10 mouse cellular contexts compared by ENCODE assay signal in the genomic region with DNA sequence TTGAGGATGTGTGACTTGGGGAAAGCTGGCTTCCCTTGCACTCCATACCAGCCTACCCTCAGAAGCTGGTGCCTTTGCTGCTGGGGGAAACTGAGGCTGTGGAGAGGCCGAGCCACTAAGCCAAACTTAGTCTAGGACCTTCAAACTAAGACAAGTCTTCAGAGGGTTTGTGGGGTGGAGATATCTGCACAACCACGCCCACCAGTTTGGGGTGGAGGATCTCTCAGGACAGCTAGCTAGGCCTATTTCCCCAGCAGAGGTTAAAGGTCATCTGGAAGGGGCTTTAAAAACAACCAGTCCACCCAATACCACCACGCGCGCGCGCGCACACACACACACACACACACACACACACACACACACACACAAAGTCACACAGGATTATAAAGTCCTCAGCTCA. TPM values are rescaled to one million over a fixed set of nuclear protein-coding genes. Genes with fewer than 3 reads are reported as not detected.
DNase-seq lines count a peak whose midpoint lies in the region; ATAC-seq lines count a peak whose summit lies in the region.
"Had no signal": no experiment of that assay in that cellular context is flagged by ENCODE, and none has a peak within 500 bp of the region (broad histone marks: within the 10 kb centered on the region; RNA-seq: fewer than 3 reads in every experiment).

No protein-coding gene starts in this region.

- peaks cover 30% of the 10 kb centered on the region for H3K4me1 ChIP-seq in kidney, embryonic 16.5 days (ENCODE audit: insufficient read depth, low read length)
- H3K4me1 ChIP-seq in embryonic facial prominence, embryonic 13.5 days = peaks cover 75% of the 10 kb centered on the region
- H3K4me1 ChIP-seq in limb, embryonic 11.5 days (ENCODE audit: control insufficient read depth, insufficient read depth, low read length) = peaks cover 47% of the 10 kb centered on the region

- no peak for DNase-seq in kidney, adult 8-10 months
- peak; percentile 51 for DNase-seq in R1 (ENCODE audit: low read depth, low spot score)
- DNase-seq in limb, embryonic 11.5 days (ENCODE audit: low spot score) = no peak
- DNase-seq in layer of hippocampus, postnatal 10 days (ENCODE audit: low spot score in 2 of 2) = no peak
- no peak for DNase-seq in cerebellum, postnatal 10 days
- no peak for DNase-seq in right cerebral cortex, postnatal 36 days (ENCODE audit: low spot score in 2 of 2)
- DNase-seq: gastrocnemius, postnatal 25 days had no signal

- 61% methylated on average over 8 of the region's 8 CpGs for WGBS in kidney, embryonic 16.5 days
- WGBS in embryonic facial prominence, embryonic 13.5 days = 27% methylated on average over 8 of the region's 8 CpGs
- 29% methylated on average over 8 of the region's 8 CpGs for WGBS in limb, embryonic 11.5 days

- no peaks in the 10 kb centered on the region for H3K9me3 ChIP-seq in kidney, embryonic 16.5 days (ENCODE audit: low read length)
- H3K9me3 ChIP-seq in embryonic facial prominence, embryonic 13.5 days = no peaks in the 10 kb centered on the region
- H3K9me3 ChIP-seq in limb, embryonic 11.5 days (ENCODE audit: control insufficient read depth, low read length) = no peaks in the 10 kb centered on the region

- peak overlapping the region; percentile 66 for H3K4me3 ChIP-seq in kidney, embryonic 16.5 days (ENCODE audit: low read length)
- H3K4me3 ChIP-seq in embryonic facial prominence, embryonic 13.5 days = peak overlapping the region; percentile 79
- H3K4me3 ChIP-seq in limb, embryonic 11.5 days (ENCODE audit: low read depth, low read length) = peak overlapping the region; percentile 80

- no peak overlapping the region for H3K27ac ChIP-seq in kidney, embryonic 16.5 days (ENCODE audit: low read length)
- H3K27ac ChIP-seq in embryonic facial prominence, embryonic 13.5 days = peak overlapping the region; percentile 92
- peak overlapping the region; percentile 88; the same call in 1 of the 2 replicates for H3K27ac ChIP-seq in limb, embryonic 11.5 days (replicated peaks; ENCODE audit: low read depth, low read length)
- H3K27ac ChIP-seq: macrophage had no signal

- H3K36me3 ChIP-seq in kidney, embryonic 16.5 days (ENCODE audit: insufficient read depth, low read length) = no peaks in the 10 kb centered on the region
- no peaks in the 10 kb centered on the region for H3K36me3 ChIP-seq in embryonic facial prominence, embryonic 13.5 days
- no peaks in the 10 kb centered on the region for H3K36me3 ChIP-seq in limb, embryonic 11.5 days (ENCODE audit: control insufficient read depth, insufficient read depth, low read length)

- no peak for ATAC-seq in kidney, embryonic 16.5 days (ENCODE audit: low FRiP score, low TSS enrichment)
- ATAC-seq in embryonic facial prominence, embryonic 13.5 days (ENCODE audit: insufficient number of reproducible peaks, insufficient read depth, low FRiP score, low TSS enrichment, low read depth) = no peak
- no peak for ATAC-seq in limb, embryonic 11.5 days (ENCODE audit: insufficient number of reproducible peaks, low FRiP score, low TSS enrichment, low read depth)

- H3K9ac ChIP-seq in kidney, embryonic 16.5 days (replicated peaks; ENCODE audit: low read length) = peak overlapping the region; percentile 78
- H3K9ac ChIP-seq in embryonic facial prominence, embryonic 13.5 days = peak overlapping the region; percentile 98
- peak overlapping the region; percentile 94 for H3K9ac ChIP-seq in limb, embryonic 11.5 days (ENCODE audit: low read length)

- peak overlapping the region; percentile 91 for H3K4me2 ChIP-seq in kidney, embryonic 16.5 days (replicated peaks; ENCODE audit: low read depth, low read length)
- peak overlapping the region; percentile 82 for H3K4me2 ChIP-seq in embryonic facial prominence, embryonic 13.5 days
- peak overlapping the region; percentile 87 for H3K4me2 ChIP-seq in limb, embryonic 11.5 days (ENCODE audit: low read depth, severe bottlenecking)

- no peaks in the 10 kb centered on the region; the same call in 1 of the 2 replicates for H3K27me3 ChIP-seq in kidney, embryonic 16.5 days (ENCODE audit: insufficient read depth, low read length)
- H3K27me3 ChIP-seq in embryonic facial prominence, embryonic 13.5 days = peaks cover 5% of the 10 kb centered on the region
- no peaks in the 10 kb centered on the region for H3K27me3 ChIP-seq in limb, embryonic 11.5 days (ENCODE audit: control insufficient read depth, insufficient read depth, low read length)

RNA-seq across cellular contexts. Expression of gene Prrx2, which starts 11.5 kb away (rescaled TPM):
- polyA plus RNA-seq in kidney, embryonic 16.5 days (2015; fragmentation: Nextera tagmentation; extraction: Ambion mirVana) = 7.7 and 8.0 TPM in 2 replicates
- polyA plus RNA-seq in embryonic facial prominence, embryonic 13.5 days (2015; fragmentation: Nextera tagmentation; extraction: Ambion mirVana) = 103 and 107 TPM in 2 replicates
- polyA plus RNA-seq in limb, embryonic 11.5 days (2014; fragmentation: Nextera tagmentation; extraction: Ambion mirVana) = 138 and 155 TPM in 2 replicates
- total RNA-seq in layer of hippocampus, postnatal 10 days (2021) = 1 to 10 TPM; 2.5 to 3.9 TPM
- polyA plus RNA-seq: macrophage had no signal

RNA-seq across cellular contexts. Expression of gene Asb6, which starts 16.1 kb away (rescaled TPM):
- 39.0 and 42.7 TPM in 2 replicates for polyA plus RNA-seq in kidney, embryonic 16.5 days (2015; fragmentation: Nextera tagmentation; extraction: Ambion mirVana)
- polyA plus RNA-seq in embryonic facial prominence, embryonic 13.5 days (2015; fragmentation: Nextera tagmentation; extraction: Ambion mirVana) = 39.5 and 47.3 TPM in 2 replicates
- 38.7 and 40.4 TPM in 2 replicates for polyA plus RNA-seq in limb, embryonic 11.5 days (2014; fragmentation: Nextera tagmentation; extraction: Ambion mirVana)
- 10 to 100 TPM; 34.9 to 36.1 TPM for total RNA-seq in layer of hippocampus, postnatal 10 days (2021)

RNA-seq across cellular contexts. Expression of gene Ntmt1, which starts 38.6 kb away (rescaled TPM):
- polyA plus RNA-seq in kidney, embryonic 16.5 days (2015; fragmentation: Nextera tagmentation; extraction: Ambion mirVana) = 92.9 and 94.9 TPM in 2 replicates
- 94.9 and 105 TPM in 2 replicates for polyA plus RNA-seq in embryonic facial prominence, embryonic 13.5 days (2015; fragmentation: Nextera tagmentation; extraction: Ambion mirVana)
- 102 and 109 TPM in 2 replicates for polyA plus RNA-seq in limb, embryonic 11.5 days (2014; fragmentation: Nextera tagmentation; extraction: Ambion mirVana)
- total RNA-seq in layer of hippocampus, postnatal 10 days (2021) = 10 to 100 TPM; 44.9 to 57.7 TPM

RNA-seq across cellular contexts. Expression of gene 1700001O22Rik, which starts 42.8 kb away (rescaled TPM):
- 5.1 and 5.2 TPM in 2 replicates for polyA plus RNA-seq in kidney, embryonic 16.5 days (2015; fragmentation: Nextera tagmentation; extraction: Ambion mirVana)
- polyA plus RNA-seq in embryonic facial prominence, embryonic 13.5 days (2015; fragmentation: Nextera tagmentation; extraction: Ambion mirVana) = 2.8 and 2.9 TPM in 2 replicates
- polyA plus RNA-seq in limb, embryonic 11.5 days (2014; fragmentation: Nextera tagmentation; extraction: Ambion mirVana) = 2.6 and 3.9 TPM in 2 replicates
- total RNA-seq in layer of hippocampus, postnatal 10 days (2021) = 1 to 10 TPM; 2.0 to 3.2 TPM
- polyA plus RNA-seq: macrophage had no signal

Comparison
In these comparisons a context has a peak if more than half of its experiments do, and no peak if none do; other contexts are left out.
1. RNA of gene Prrx2, which starts 11.5 kb away (polyA plus RNA-seq): 138 to 155 TPM in limb, embryonic 11.5 days and 103 to 107 TPM in embryonic facial prominence, embryonic 13.5 days; 7.7 to 8.0 TPM in kidney, embryonic 16.5 days; every median in the first group is over 10 times any median in the second.
2. Peak in every context shown above with its lines, with median percentiles within 50 percentile points of each other: H3K4me2 ChIP-seq, H3K4me3 ChIP-seq and H3K9ac ChIP-seq.